ENCODE assay signal across 8 mouse cellular contexts in genomic region chr11:55518806-55519674, GRCm38 (mm10). TPM values are rescaled to one million over a fixed set of nuclear protein-coding genes. Genes with fewer than 3 reads are reported as not detected.
DNase-seq lines count a peak whose midpoint lies in the region; ATAC-seq and TF ChIP-seq lines count a peak whose summit lies in the region.

No protein-coding gene starts in this region.

- TF ChIP-seq CTCF in heart, postnatal 0 days (IDR thresholded peaks at IDR 0.05; ENCODE audit: low read depth) = peak; percentile 97

- H3K4me2 ChIP-seq in heart, postnatal 0 days (ENCODE audit: low read depth, low read length) = no peak overlapping the region

- ATAC-seq in heart, postnatal 0 days (ENCODE audit: insufficient read depth, low read depth) = peak; percentile 36; the same call in 1 of the 2 replicates
- ATAC-seq in neutrophil, adult 5-6 weeks (ENCODE audit: extremely low read depth, insufficient number of reproducible peaks, low FRiP score, poor library complexity, severe bottlenecking) = peak; percentile 39; the same call in 1 of the 2 replicates

- WGBS in heart, postnatal 0 days = 3% methylated on average over 9 of the region's 9 CpGs
- WGBS in large intestine, adult 2 months = 5% methylated on average over 9 of the region's 9 CpGs

- peak; percentile 18 to 19 for DNase-seq in CD8-positive naive resting alpha-beta T cell, adult 2 months (ENCODE audit: low read depth in 2 of 2, low spot score in 2 of 2)
- DNase-seq in adrenal gland, postnatal 10 days = peak; percentile 80
- DNase-seq in embryo, embryonic 9.5 days (ENCODE audit: extremely low spot score) = peak; percentile 84
- DNase-seq in heart, postnatal 0 days (ENCODE audit: low spot score) = peak; percentile 73
- peak; percentile 22 for DNase-seq in large intestine, adult 2 months (ENCODE audit: low read depth, low spot score)
- peak; percentile 35 to 52 for DNase-seq in lung, adult 18-20 months
- DNase-seq in thymus, postnatal 36 days = peak; percentile 32 to 36

- H3K36me3 ChIP-seq in heart, postnatal 0 days (replicated peaks; ENCODE audit: control insufficient read depth, insufficient read depth, low read length) = no peaks in the 10 kb centered on the region

- no peak overlapping the region for H3K4me3 ChIP-seq in heart, postnatal 0 days (ENCODE audit: low read depth, low read length)

- H3K9me3 ChIP-seq in heart, postnatal 0 days (replicated peaks; ENCODE audit: control insufficient read depth, low read length) = no peaks in the 10 kb centered on the region

- no peak overlapping the region for H3K9ac ChIP-seq in heart, postnatal 0 days (replicated peaks; ENCODE audit: low read depth, low read length)

- no peaks in the 10 kb centered on the region for H3K27me3 ChIP-seq in heart, postnatal 0 days (ENCODE audit: control insufficient read depth, insufficient read depth, low read length)

- H3K27ac ChIP-seq in heart, postnatal 0 days (ENCODE audit: low read depth) = no peak overlapping the region

- H3K4me1 ChIP-seq in heart, postnatal 0 days (ENCODE audit: control insufficient read depth, insufficient read depth) = no peaks in the 10 kb centered on the region

- no peak for TF ChIP-seq EP300 in heart, postnatal 0 days (IDR thresholded peaks at IDR 0.05; ENCODE audit: low read depth)

RNA-seq across cellular contexts. Expression of gene G3bp1, which starts 49.6 kb away (rescaled TPM):
- total RNA-seq in adrenal gland, postnatal 10 days (2021) = 10 to 100 TPM; 55.5 to 60.0 TPM
- 48.5 and 70.6 TPM in 2 replicates for total RNA-seq in heart, postnatal 0 days (2014; rRNA removed; ENCODE audit: low replicate concordance)
- polyA plus RNA-seq in heart, postnatal 0 days (2015; fragmentation: Nextera tagmentation; extraction: Ambion mirVana) = 58.0 and 59.4 TPM in 2 replicates
- 25.7 and 27.8 TPM in 2 replicates for polyA plus RNA-seq in large intestine, adult 2 months (2012; rRNA removed)
- total RNA-seq in neutrophil, adult 5-6 weeks (2017) = 48.6 and 49.8 TPM in 2 replicates

RNA-seq across cellular contexts. Expression of gene Atox1, which starts 58.0 kb away (rescaled TPM):
- 100 to 1,000 TPM; 271 to 292 TPM for total RNA-seq in adrenal gland, postnatal 10 days (2021)
- 262 and 340 TPM in 2 replicates for total RNA-seq in heart, postnatal 0 days (2014; rRNA removed; ENCODE audit: low replicate concordance)
- polyA plus RNA-seq in heart, postnatal 0 days (2015; fragmentation: Nextera tagmentation; extraction: Ambion mirVana) = 346 and 351 TPM in 2 replicates
- polyA plus RNA-seq in large intestine, adult 2 months (2012; rRNA removed) = 388 and 447 TPM in 2 replicates
- total RNA-seq in neutrophil, adult 5-6 weeks (2017) = 50.4 and 53.9 TPM in 2 replicates

Comparison
In these comparisons a context has a peak if more than half of its experiments do, and no peak if none do; other contexts are left out.
1. DNase-seq: peak in every context shown above with its lines; median percentile 84 in embryo, embryonic 9.5 days; 80 in adrenal gland, postnatal 10 days; 73 in heart, postnatal 0 days; 44 in lung, adult 18-20 months; 34 in thymus, postnatal 36 days; 22 in large intestine, adult 2 months; 18 in CD8-positive naive resting alpha-beta T cell, adult 2 months.